Mouse (Mus musculus): ENCODE measurements around the gene Pmis2. TPM values are rescaled to one million over a fixed set of nuclear protein-coding genes. Genes with fewer than 3 reads are reported as not detected.

Pmis2 gene
- polyA plus RNA-seq, 1 experiment = not detected

DNA sequence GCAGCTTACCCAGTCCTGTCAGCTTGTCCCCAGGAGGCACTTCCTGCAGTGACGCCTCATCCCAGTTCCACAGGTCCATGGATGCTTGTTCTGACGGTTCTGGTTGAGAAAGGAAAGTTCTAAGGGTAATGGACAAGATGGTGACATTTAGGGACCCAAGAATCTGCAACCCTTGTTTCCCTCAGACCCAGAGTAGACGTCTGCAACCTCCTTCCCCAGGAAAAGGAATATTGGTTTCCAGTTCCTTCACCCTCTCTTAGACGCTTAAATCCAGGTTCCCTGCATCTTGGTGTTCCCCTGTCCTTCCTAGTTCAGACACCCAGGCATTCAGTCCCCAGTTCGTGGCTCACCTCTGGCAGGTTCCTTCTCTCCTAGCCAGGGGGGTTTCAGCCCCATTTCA, 35.7 kb downstream of the Pmis2 start, which contains the start of gene Etv2:
Etv2 (minus strand) TSS at position 101 of the 400 bp plus-strand sequence.
- Histone ChIP-seq H3K27me3 (replicated peaks) (peaks cover 54% of the 10 kb centered on the region), H3K9me3 (no peaks in the 10 kb centered on the region), H3K4me3 (replicated peaks) (peak within 1 kb of the TSS; percentile 89), H3K4me1 (peaks cover 56% of the 10 kb centered on the region), H3K36me3 (replicated peaks; ENCODE audit: low read length) (peaks cover 13% of the 10 kb centered on the region)
- TF ChIP-seq GATA1 (IDR thresholded peaks at IDR 0.05; ENCODE audit: borderline replicate concordance, low read length) = no peak
- TF ChIP-seq FLI1 (IDR thresholded peaks at IDR 0.05; ENCODE audit: low read length) = no peak

DNA sequence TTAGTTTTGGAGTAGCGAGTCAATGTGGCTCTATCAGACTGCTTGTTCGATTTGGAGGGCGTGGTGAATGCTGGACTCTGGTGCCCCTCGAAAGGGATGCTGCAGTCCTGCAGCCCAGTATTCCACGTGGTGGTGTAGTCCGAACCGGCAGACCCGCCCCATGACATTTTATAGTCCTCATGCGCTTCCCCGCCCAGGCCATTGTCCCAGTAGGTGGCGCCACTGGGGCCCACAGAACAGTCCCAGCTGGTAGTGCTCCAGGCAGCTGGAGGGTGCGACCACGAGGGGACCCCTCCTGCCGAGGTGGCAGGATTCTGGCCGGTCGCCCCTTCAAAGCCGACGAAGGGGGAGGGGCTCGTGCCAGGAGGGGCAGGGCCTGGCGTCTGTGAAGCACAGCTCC, 36.8 kb downstream of the Pmis2 start:
- no peaks in the 10 kb centered on the region for H3K9me3 ChIP-seq
- peak overlapping the region; percentile 89 for H3K4me3 ChIP-seq (replicated peaks)
- peaks cover 3% of the 10 kb centered on the region for H3K36me3 ChIP-seq (replicated peaks; ENCODE audit: low read length)
- H3K27me3 ChIP-seq (replicated peaks) = peaks cover 54% of the 10 kb centered on the region
- H3K4me1 ChIP-seq = peaks cover 52% of the 10 kb centered on the region
- no peak for TF ChIP-seq GATA1 (IDR thresholded peaks at IDR 0.05; ENCODE audit: borderline replicate concordance, low read length)
- no peak for TF ChIP-seq FLI1 (IDR thresholded peaks at IDR 0.05; ENCODE audit: low read length)

DNA sequence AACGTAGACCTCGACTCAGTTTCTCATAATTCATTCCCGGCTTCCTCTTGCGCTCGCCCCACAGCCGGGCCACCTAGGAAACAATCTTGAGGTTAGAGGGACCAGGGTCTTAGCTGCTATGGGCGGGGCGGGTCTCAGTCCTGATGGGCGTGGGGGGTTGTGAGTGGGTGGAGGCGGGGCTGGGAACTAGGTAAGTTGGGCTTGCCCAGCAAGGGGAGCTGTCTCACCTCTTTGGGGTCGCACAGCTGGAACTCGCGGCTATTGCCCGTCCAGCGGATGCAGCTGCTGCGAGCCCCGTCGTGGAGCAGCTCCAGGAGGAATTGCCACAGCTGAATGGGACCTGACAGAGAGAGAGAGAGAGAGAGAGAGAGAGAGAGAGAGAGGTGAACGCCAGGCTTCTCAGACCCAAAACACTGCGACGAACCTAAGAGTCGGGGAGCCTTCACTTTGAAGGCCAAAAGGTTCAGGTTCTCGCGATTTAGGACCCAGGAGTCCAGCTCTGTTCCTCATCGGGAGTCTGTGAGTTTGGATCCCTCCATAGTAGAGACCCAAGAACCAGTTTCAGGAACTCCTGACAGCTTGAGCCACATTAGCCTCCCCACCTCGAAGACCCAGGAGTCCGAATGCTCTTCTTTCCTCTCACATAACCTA, 37.5 kb downstream of the Pmis2 start:
- TF ChIP-seq GATA1 (IDR thresholded peaks at IDR 0.05; ENCODE audit: borderline replicate concordance, low read length) (no peak), FLI1 (IDR thresholded peaks at IDR 0.05; ENCODE audit: low read length) (no peak)
- peak overlapping the region; percentile 89 for H3K4me3 ChIP-seq (replicated peaks)
- H3K27me3 ChIP-seq (replicated peaks) = peaks cover 57% of the 10 kb centered on the region
- peaks cover under 1% of the 10 kb centered on the region for H3K36me3 ChIP-seq (replicated peaks; ENCODE audit: low read length)
- H3K9me3 ChIP-seq = no peaks in the 10 kb centered on the region
- peaks cover 51% of the 10 kb centered on the region for H3K4me1 ChIP-seq

- H3K36me3 ChIP-seq (replicated peaks; ENCODE audit: low read length) = peaks cover 9% of the 10 kb centered on the region
- no peak for TF ChIP-seq GATA1 (IDR thresholded peaks at IDR 0.05; ENCODE audit: borderline replicate concordance, low read length)
- TF ChIP-seq FLI1 (IDR thresholded peaks at IDR 0.05; ENCODE audit: low read length) = no peak
- no peaks in the 10 kb centered on the region for H3K9me3 ChIP-seq
- H3K27me3 ChIP-seq (replicated peaks) = peaks cover 27% of the 10 kb centered on the region
- peaks cover 39% of the 10 kb centered on the region for H3K4me1 ChIP-seq
- H3K4me3 ChIP-seq (replicated peaks) = no peak overlapping the region
Measured at GRCm38 (mm10) chr7:30629013-30629412, 42.4 kb downstream of the Pmis2 start.

DNA sequence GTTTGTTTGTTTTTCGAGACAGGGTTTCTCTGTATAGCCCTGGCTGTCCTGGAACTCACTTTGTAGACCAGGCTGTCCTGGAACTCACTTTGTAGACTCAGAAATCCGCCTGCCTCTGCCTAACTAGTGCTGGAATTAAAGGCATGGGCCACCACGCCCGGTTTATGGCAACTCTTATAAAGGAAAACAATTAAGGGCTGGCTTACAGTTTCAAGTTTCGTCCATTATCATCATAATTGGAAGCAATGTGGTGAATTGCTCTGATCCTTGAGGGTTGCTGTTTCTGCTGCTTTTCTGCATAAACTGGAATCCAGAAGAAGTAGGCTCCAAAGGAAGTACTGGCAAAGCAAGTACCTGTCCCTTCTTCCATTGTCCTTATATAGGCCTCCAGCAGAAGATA, 44.8 kb downstream of the Pmis2 start:
- Histone ChIP-seq H3K4me3 (replicated peaks) (no peak overlapping the region), H3K36me3 (replicated peaks; ENCODE audit: low read length) (peaks cover 30% of the 10 kb centered on the region), H3K27me3 (replicated peaks) (peaks cover 8% of the 10 kb centered on the region), H3K4me1 (peaks cover 40% of the 10 kb centered on the region), H3K9me3 (no peaks in the 10 kb centered on the region)
- no peak for TF ChIP-seq GATA1 (IDR thresholded peaks at IDR 0.05; ENCODE audit: borderline replicate concordance, low read length)

DNA sequence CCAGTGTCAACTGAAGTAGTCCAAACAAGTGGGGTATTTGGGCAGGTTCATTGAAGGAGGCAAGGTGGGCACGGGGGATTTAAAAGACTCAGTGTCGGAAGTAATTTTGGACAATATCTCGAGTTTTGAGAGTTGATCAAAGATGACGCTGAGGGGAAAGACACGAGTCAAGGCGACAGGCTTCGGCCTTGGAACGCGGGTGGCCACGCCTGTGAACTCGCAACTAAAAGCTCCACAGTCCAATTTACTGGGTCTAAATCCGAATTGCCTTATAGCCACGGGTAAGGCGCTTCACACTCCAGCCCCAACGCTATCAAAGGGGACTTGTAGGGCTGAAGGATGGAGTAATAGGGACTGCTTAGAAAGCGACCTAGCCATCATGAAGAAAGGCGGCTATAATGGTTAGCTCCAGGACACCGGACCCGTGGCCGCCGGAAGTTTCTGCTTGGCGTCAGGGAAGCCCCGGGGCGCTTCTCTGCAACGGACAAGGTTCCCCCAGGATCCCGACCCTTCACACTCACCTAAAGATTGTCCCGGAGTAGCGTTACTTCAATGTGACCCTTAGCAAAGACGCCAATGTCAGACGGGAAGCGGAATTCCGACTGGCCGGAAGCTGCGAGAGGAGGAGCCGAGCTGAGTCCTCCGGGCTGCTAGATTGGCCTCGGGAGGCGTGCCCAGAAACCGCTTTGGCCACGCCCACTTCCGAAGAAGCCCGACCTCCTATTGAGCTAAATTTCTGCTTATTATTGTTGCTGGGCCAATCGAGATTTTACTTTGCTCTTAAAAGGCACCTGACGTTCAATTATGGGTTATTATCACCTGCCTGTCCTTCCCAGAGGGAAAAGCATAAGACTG, 45.6 kb downstream of the Pmis2 start, which contains the start of gene Cox6b1:
Cox6b1 (minus strand) TSS at position 622 of the 855 bp plus-strand sequence.
- Histone ChIP-seq H3K4me3 (replicated peaks) (peak within 1 kb of the TSS; percentile 96), H3K9me3 (no peaks in the 10 kb centered on the region), H3K27me3 (replicated peaks) (peaks cover 3% of the 10 kb centered on the region), H3K36me3 (replicated peaks; ENCODE audit: low read length) (peaks cover 36% of the 10 kb centered on the region), H3K4me1 (peaks cover 41% of the 10 kb centered on the region)
- TF ChIP-seq FLI1 (IDR thresholded peaks at IDR 0.05; ENCODE audit: low read length) = no peak

Other genes with a start within 250 kb of the Pmis2 start
- gene Nfkbid, start 249.9 kb downstream of the Pmis2 start, polyA plus RNA-seq (2012; ENCODE audit: insufficient read depth, low replicate concordance) = 8.3 and 10.0 TPM in 2 replicates
- 2.1 and 5.5 TPM in 2 replicates for gene Aplp1, start 226.1 kb downstream of the Pmis2 start, polyA plus RNA-seq (2012; ENCODE audit: insufficient read depth, low replicate concordance)
- gene Kirrel2, start 213.9 kb downstream of the Pmis2 start, polyA plus RNA-seq (2012; ENCODE audit: insufficient read depth, low replicate concordance) = not detected in 2 replicates
- gene Nphs1, start 213.3 kb downstream of the Pmis2 start, polyA plus RNA-seq (2012; ENCODE audit: insufficient read depth, low replicate concordance) = not detected in 2 replicates
- not detected in 2 replicates for gene Prodh2, start 178.0 kb downstream of the Pmis2 start, polyA plus RNA-seq (2012; ENCODE audit: insufficient read depth, low replicate concordance)
- gene Arhgap33, start 136.5 kb downstream of the Pmis2 start, polyA plus RNA-seq (2012; ENCODE audit: insufficient read depth, low replicate concordance) = 12.9 and 43.1 TPM in 2 replicates
- gene Hspb6, start 119.4 kb downstream of the Pmis2 start, polyA plus RNA-seq (2012; ENCODE audit: insufficient read depth, low replicate concordance) = 6.0 and 17.2 TPM in 2 replicates
- gene Proser3, start 119.3 kb downstream of the Pmis2 start, polyA plus RNA-seq (2012; ENCODE audit: insufficient read depth, low replicate concordance) = 11.6 and 51.8 TPM in 2 replicates
- 49.3 and 62.3 TPM in 2 replicates for gene Lin37, start 111.8 kb downstream of the Pmis2 start, polyA plus RNA-seq (2012; ENCODE audit: insufficient read depth, low replicate concordance)
- gene U2af1l4, start 108.3 kb downstream of the Pmis2 start, polyA plus RNA-seq (2012; ENCODE audit: insufficient read depth, low replicate concordance) = 52.8 and 64.1 TPM in 2 replicates
- 0.70 TPM in 1 of 2 replicates, not detected in the other for gene Gm49396, start 108.3 kb downstream of the Pmis2 start, polyA plus RNA-seq (2012; ENCODE audit: insufficient read depth, low replicate concordance)
- gene Psenen, start 108.0 kb downstream of the Pmis2 start, polyA plus RNA-seq (2012; ENCODE audit: insufficient read depth, low replicate concordance) = 21.1 and 77.9 TPM in 2 replicates
- 4.3 and 15.3 TPM in 2 replicates for gene Igflr1, start 106.2 kb downstream of the Pmis2 start, polyA plus RNA-seq (2012; ENCODE audit: insufficient read depth, low replicate concordance)
- 20.0 and 47.0 TPM in 2 replicates for gene Kmt2b, start 82.9 kb downstream of the Pmis2 start, polyA plus RNA-seq (2012; ENCODE audit: insufficient read depth, low replicate concordance)
- 0.10 TPM in 1 of 2 replicates, not detected in the other for gene Zbtb32, start 72.7 kb downstream of the Pmis2 start, polyA plus RNA-seq (2012; ENCODE audit: insufficient read depth, low replicate concordance)
- 1.2 TPM in 1 of 2 replicates, not detected in the other for gene Upk1a, start 58.8 kb downstream of the Pmis2 start, polyA plus RNA-seq (2012; ENCODE audit: insufficient read depth, low replicate concordance)
- gene Cox6b1, start 45.5 kb downstream of the Pmis2 start, polyA plus RNA-seq (2012; ENCODE audit: insufficient read depth, low replicate concordance) = 82.5 and 197 TPM in 2 replicates
- gene Etv2, start 35.8 kb downstream of the Pmis2 start, polyA plus RNA-seq (2012; ENCODE audit: insufficient read depth, low replicate concordance) = 0.44 TPM in 1 of 2 replicates, not detected in the other
- 261 and 484 TPM in 2 replicates for gene Rbm42, start 21.3 kb downstream of the Pmis2 start, polyA plus RNA-seq (2012; ENCODE audit: insufficient read depth, low replicate concordance)
- gene Haus5, start 6.6 kb downstream of the Pmis2 start, polyA plus RNA-seq (2012; ENCODE audit: insufficient read depth, low replicate concordance) = 2.3 and 13.7 TPM in 2 replicates
- gene 2200002J24Rik, start 27.3 kb upstream of the Pmis2 start, polyA plus RNA-seq (2012; ENCODE audit: insufficient read depth, low replicate concordance) = not detected in 2 replicates
- gene Atp4a, start 40.6 kb upstream of the Pmis2 start, polyA plus RNA-seq (2012; ENCODE audit: insufficient read depth, low replicate concordance) = 0.10 TPM in 1 of 2 replicates, not detected in the other
- gene Tmem147, start 57.9 kb upstream of the Pmis2 start, polyA plus RNA-seq (2012; ENCODE audit: insufficient read depth, low replicate concordance) = 25.4 and 46.3 TPM in 2 replicates
- not detected in 2 replicates for gene Gapdhs, start 72.1 kb upstream of the Pmis2 start, polyA plus RNA-seq (2012; ENCODE audit: insufficient read depth, low replicate concordance)
- gene Sbsn, start 79.9 kb upstream of the Pmis2 start, polyA plus RNA-seq (2012; ENCODE audit: insufficient read depth, low replicate concordance) = 0.21 TPM in 1 of 2 replicates, not detected in the other
- gene Dmkn, start 92.2 kb upstream of the Pmis2 start, polyA plus RNA-seq (2012; ENCODE audit: insufficient read depth, low replicate concordance) = not detected in 2 replicates
- not detected in 2 replicates for gene Krtdap, start 116.3 kb upstream of the Pmis2 start, polyA plus RNA-seq (2012; ENCODE audit: insufficient read depth, low replicate concordance)
- 5.8 and 8.9 TPM in 2 replicates for gene Ffar2, start 152.2 kb upstream of the Pmis2 start, polyA plus RNA-seq (2012; ENCODE audit: insufficient read depth, low replicate concordance)
- gene Ffar3, start 184.6 kb upstream of the Pmis2 start, polyA plus RNA-seq (2012; ENCODE audit: insufficient read depth, low replicate concordance) = not detected in 2 replicates
- gene Ffar1, start 190.0 kb upstream of the Pmis2 start, polyA plus RNA-seq (2012; ENCODE audit: insufficient read depth, low replicate concordance) = 0.16 TPM in 1 of 2 replicates, not detected in the other
- 0.03 TPM in 1 of 2 replicates, not detected in the other for gene Cd22, start 208.7 kb upstream of the Pmis2 start, polyA plus RNA-seq (2012; ENCODE audit: insufficient read depth, low replicate concordance)
- gene Mag, start 243.3 kb upstream of the Pmis2 start, polyA plus RNA-seq (2012; ENCODE audit: insufficient read depth, low replicate concordance) = 1.2 TPM in 1 of 2 replicates, not detected in the other